Mouse (Mus musculus): ENCODE data around the gene Fhit. TPM values are rescaled to one million over a fixed set of nuclear protein-coding genes. Genes with fewer than 3 reads are reported as not detected.
A peak's percentile ranks its signal among the peaks of the same experiment; 100 is the strongest.

Fhit gene
- polyA plus RNA-seq, 1 experiment from 2014 or later, result 12.6 TPM

GRCm38 (mm10) chr14:10593467-10593866 lies 568.4 kb downstream of the Fhit start:
- Histone ChIP-seq H3K9me3 (ENCODE audit: control insufficient read depth, low read length) (no peaks in the 10 kb centered on the region), H3K4me2 (replicated peaks) (no peak overlapping the region), H3K4me1 (replicated peaks; ENCODE audit: control insufficient read depth, insufficient read depth, low read length) (no peaks in the 10 kb centered on the region), H3K27ac (no peak overlapping the region), H3K9ac (no peak overlapping the region), H3K36me3 (replicated peaks; ENCODE audit: control insufficient read depth, insufficient read depth) (no peaks in the 10 kb centered on the region), H3K4me3 (replicated peaks; ENCODE audit: low read length) (no peak overlapping the region), H3K27me3 (ENCODE audit: control insufficient read depth, insufficient read depth, low read length) (no peaks in the 10 kb centered on the region)
- 85% methylated on average over 5 of the region's 5 CpGs for WGBS
- ATAC-seq (ENCODE audit: low FRiP score), result no peak
- DNase-seq (ENCODE audit: low spot score), result no peak

- WGBS, result 95% methylated on average over 3 of the region's 3 CpGs
- no peak for ATAC-seq (ENCODE audit: low FRiP score)
Measured at GRCm38 (mm10) chr14:10568937-10569552, 592.8 kb downstream of the Fhit start.

GRCm38 (mm10) chr14:10567771-10568170 lies 594.1 kb downstream of the Fhit start:
- no peaks in the 10 kb centered on the region for H3K27me3 ChIP-seq (ENCODE audit: control insufficient read depth, insufficient read depth, low read length)
- no peak overlapping the region for H3K4me2 ChIP-seq (replicated peaks)
- no peak overlapping the region for H3K4me3 ChIP-seq (replicated peaks; ENCODE audit: low read length)
- ATAC-seq (ENCODE audit: low FRiP score) (no peak), DNase-seq (ENCODE audit: low spot score) (no peak)
- H3K4me1 ChIP-seq (replicated peaks; ENCODE audit: control insufficient read depth, insufficient read depth, low read length), result no peaks in the 10 kb centered on the region
- H3K27ac ChIP-seq, result no peak overlapping the region
- no peaks in the 10 kb centered on the region for H3K9me3 ChIP-seq (ENCODE audit: control insufficient read depth, low read length)
- H3K9ac ChIP-seq, result no peak overlapping the region
- H3K36me3 ChIP-seq (replicated peaks; ENCODE audit: control insufficient read depth, insufficient read depth), result no peaks in the 10 kb centered on the region
- 77% methylated on average over 2 of the region's 2 CpGs for WGBS

More at GRCm38 (mm10) chr14:10568937-10569552, 592.8 kb downstream of the Fhit start:
- Histone ChIP-seq H3K4me1 (replicated peaks; ENCODE audit: control insufficient read depth, insufficient read depth, low read length) (no peaks in the 10 kb centered on the region), H3K36me3 (replicated peaks; ENCODE audit: control insufficient read depth, insufficient read depth) (no peaks in the 10 kb centered on the region), H3K27me3 (ENCODE audit: control insufficient read depth, insufficient read depth, low read length) (no peaks in the 10 kb centered on the region), H3K4me3 (replicated peaks; ENCODE audit: low read length) (no peak overlapping the region), H3K9me3 (ENCODE audit: control insufficient read depth, low read length) (no peaks in the 10 kb centered on the region), H3K27ac (no peak overlapping the region), H3K9ac (no peak overlapping the region), H3K4me2 (replicated peaks) (no peak overlapping the region)
- no peak for DNase-seq (ENCODE audit: low spot score)

- H3K9me3 ChIP-seq (ENCODE audit: control insufficient read depth, low read length), result no peaks in the 10 kb centered on the region
- ATAC-seq (ENCODE audit: low FRiP score) (no peak), DNase-seq (ENCODE audit: low spot score) (no peak)
- no peaks in the 10 kb centered on the region for H3K4me1 ChIP-seq (replicated peaks; ENCODE audit: control insufficient read depth, insufficient read depth, low read length)
- no peak overlapping the region for H3K9ac ChIP-seq
- no peaks in the 10 kb centered on the region for H3K27me3 ChIP-seq (ENCODE audit: control insufficient read depth, insufficient read depth, low read length)
- 13% methylated on average over 6 of the region's 6 CpGs for WGBS
- H3K4me3 ChIP-seq (replicated peaks; ENCODE audit: low read length), result no peak overlapping the region
- no peaks in the 10 kb centered on the region for H3K36me3 ChIP-seq (replicated peaks; ENCODE audit: control insufficient read depth, insufficient read depth)
- no peak overlapping the region for H3K4me2 ChIP-seq (replicated peaks)
- H3K27ac ChIP-seq, result no peak overlapping the region
Measured at GRCm38 (mm10) chr14:10554755-10555154, 607.1 kb downstream of the Fhit start.

- Histone ChIP-seq H3K4me1 (replicated peaks; ENCODE audit: control insufficient read depth, insufficient read depth, low read length) (no peaks in the 10 kb centered on the region), H3K4me3 (replicated peaks; ENCODE audit: low read length) (no peak overlapping the region), H3K27ac (no peak overlapping the region), H3K9me3 (ENCODE audit: control insufficient read depth, low read length) (no peaks in the 10 kb centered on the region), H3K27me3 (ENCODE audit: control insufficient read depth, insufficient read depth, low read length) (no peaks in the 10 kb centered on the region), H3K9ac (no peak overlapping the region), H3K4me2 (replicated peaks) (no peak overlapping the region), H3K36me3 (replicated peaks; ENCODE audit: control insufficient read depth, insufficient read depth) (no peaks in the 10 kb centered on the region)
- DNase-seq (ENCODE audit: low spot score) (no peak), ATAC-seq (ENCODE audit: low FRiP score) (no peak)
- WGBS, result 76% methylated on average over 2 of the region's 2 CpGs
Measured at GRCm38 (mm10) chr14:10548632-10549031, 613.2 kb downstream of the Fhit start.

GRCm38 (mm10) chr14:10545916-10546315 lies 615.9 kb downstream of the Fhit start:
- H3K27me3 ChIP-seq (ENCODE audit: control insufficient read depth, insufficient read depth, low read length), result no peaks in the 10 kb centered on the region
- H3K9me3 ChIP-seq (ENCODE audit: control insufficient read depth, low read length), result no peaks in the 10 kb centered on the region
- no peaks in the 10 kb centered on the region for H3K4me1 ChIP-seq (replicated peaks; ENCODE audit: control insufficient read depth, insufficient read depth, low read length)
- H3K36me3 ChIP-seq (replicated peaks; ENCODE audit: control insufficient read depth, insufficient read depth), result no peaks in the 10 kb centered on the region
- DNase-seq (ENCODE audit: low spot score), result no peak
- no peak overlapping the region for H3K27ac ChIP-seq
- H3K4me2 ChIP-seq (replicated peaks), result no peak overlapping the region
- H3K4me3 ChIP-seq (replicated peaks; ENCODE audit: low read length), result no peak overlapping the region
- H3K9ac ChIP-seq, result no peak overlapping the region
- no peak for ATAC-seq (ENCODE audit: low FRiP score)
- 55% methylated on average over 3 of the region's 3 CpGs for WGBS

GRCm38 (mm10) chr14:10534862-10535261 lies 627.0 kb downstream of the Fhit start:
- no peak overlapping the region for H3K27ac ChIP-seq
- H3K4me1 ChIP-seq (replicated peaks; ENCODE audit: control insufficient read depth, insufficient read depth, low read length), result no peaks in the 10 kb centered on the region
- no peak overlapping the region for H3K4me2 ChIP-seq (replicated peaks)
- ATAC-seq (ENCODE audit: low FRiP score), result no peak
- no peak for DNase-seq (ENCODE audit: low spot score)
- no peaks in the 10 kb centered on the region for H3K9me3 ChIP-seq (ENCODE audit: control insufficient read depth, low read length)
- no peaks in the 10 kb centered on the region for H3K27me3 ChIP-seq (ENCODE audit: control insufficient read depth, insufficient read depth, low read length)
- no peak overlapping the region for H3K9ac ChIP-seq
- H3K4me3 ChIP-seq (replicated peaks; ENCODE audit: low read length), result no peak overlapping the region
- H3K36me3 ChIP-seq (replicated peaks; ENCODE audit: control insufficient read depth, insufficient read depth), result no peaks in the 10 kb centered on the region
- 87% methylated on average over 2 of the region's 2 CpGs for WGBS

- Histone ChIP-seq H3K27me3 (ENCODE audit: control insufficient read depth, insufficient read depth, low read length) (no peaks in the 10 kb centered on the region), H3K36me3 (replicated peaks; ENCODE audit: control insufficient read depth, insufficient read depth) (no peaks in the 10 kb centered on the region), H3K4me2 (replicated peaks) (no peak overlapping the region), H3K27ac (no peak overlapping the region), H3K4me3 (replicated peaks; ENCODE audit: low read length) (no peak overlapping the region), H3K4me1 (replicated peaks; ENCODE audit: control insufficient read depth, insufficient read depth, low read length) (no peaks in the 10 kb centered on the region), H3K9ac (no peak overlapping the region), H3K9me3 (ENCODE audit: control insufficient read depth, low read length) (no peaks in the 10 kb centered on the region)
- WGBS, result 79% methylated on average over 8 of the region's 8 CpGs
- DNase-seq (ENCODE audit: low spot score), result no peak
- no peak for ATAC-seq (ENCODE audit: low FRiP score)
Measured at GRCm38 (mm10) chr14:10531748-10532500, 629.9 kb downstream of the Fhit start.

- WGBS, result 11% methylated on average over 2 of the region's 2 CpGs
- Histone ChIP-seq H3K9me3 (ENCODE audit: control insufficient read depth, low read length) (no peaks in the 10 kb centered on the region), H3K4me1 (replicated peaks; ENCODE audit: control insufficient read depth, insufficient read depth, low read length) (no peaks in the 10 kb centered on the region), H3K27me3 (ENCODE audit: control insufficient read depth, insufficient read depth, low read length) (no peaks in the 10 kb centered on the region), H3K9ac (no peak overlapping the region), H3K27ac (no peak overlapping the region), H3K36me3 (replicated peaks; ENCODE audit: control insufficient read depth, insufficient read depth) (no peaks in the 10 kb centered on the region), H3K4me2 (replicated peaks) (no peak overlapping the region), H3K4me3 (replicated peaks; ENCODE audit: low read length) (no peak overlapping the region)
- 0 out of 2 replicates have a peak, but pooled peaks have one; percentile 24 for ATAC-seq (ENCODE audit: low FRiP score)
- no peak for DNase-seq (ENCODE audit: low spot score)
Measured at GRCm38 (mm10) chr14:10526800-10527199, 635.0 kb downstream of the Fhit start.
